ENCODE assay signal across 19 mouse cellular contexts in the genomic region with DNA sequence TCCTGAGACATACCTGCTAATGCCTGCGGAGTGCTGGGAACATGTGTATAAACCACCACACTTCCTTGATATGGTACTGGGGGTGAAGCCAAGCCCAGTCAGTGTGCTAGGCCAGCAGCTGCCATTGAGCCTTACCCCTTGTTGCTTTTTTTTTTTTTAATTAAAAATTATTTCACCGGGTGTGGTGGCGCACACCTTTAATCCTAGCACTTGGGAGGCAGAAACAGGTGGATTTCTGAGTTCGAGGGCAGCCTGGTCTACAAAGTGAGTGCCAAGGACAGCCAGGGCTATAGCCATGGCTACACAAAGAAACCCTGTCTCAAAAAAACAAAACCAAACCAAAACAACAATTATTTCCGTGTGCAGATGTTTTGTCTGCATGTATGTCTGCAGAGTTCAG. TPM values are rescaled to one million over a fixed set of nuclear protein-coding genes. Genes with fewer than 3 reads are reported as not detected.
A peak's percentile ranks its signal among the peaks of the same experiment; 100 is the strongest.
DNase-seq lines count a peak whose midpoint lies in the region; ATAC-seq and TF ChIP-seq lines count a peak whose summit lies in the region.
"Had no signal": no experiment of that assay in that cellular context is flagged by ENCODE, and none has a peak within 500 bp of the region (broad histone marks: within the 10 kb centered on the region; RNA-seq: fewer than 3 reads in every experiment).

No protein-coding gene starts in this region.

- no peak for TF ChIP-seq CTCF in cerebellum, adult 2 months (IDR thresholded peaks at IDR 0.05; ENCODE audit: borderline replicate concordance, insufficient read depth, low read depth, low read length)

- ATAC-seq in heart, embryonic 13.5 days (ENCODE audit: extremely low read depth, insufficient number of reproducible peaks, low FRiP score, low TSS enrichment) = no peak
- no peak for ATAC-seq in megakaryocyte, adult 5-6 weeks (ENCODE audit: poor library complexity, severe bottlenecking)
- ATAC-seq: forebrain, embryonic 16.5 days; intestine, embryonic 16.5 days had no signal

- no peaks in the 10 kb centered on the region for H3K27me3 ChIP-seq in heart, embryonic 13.5 days (replicated peaks)
- no peaks in the 10 kb centered on the region for H3K27me3 ChIP-seq in megakaryocyte, embryonic 14.5 days (replicated peaks)
- no peaks in the 10 kb centered on the region for H3K27me3 ChIP-seq in cerebellum, adult 2 months (ENCODE audit: control insufficient read depth, insufficient read depth, low read length)
- H3K27me3 ChIP-seq: embryonic facial prominence, embryonic 13.5 days had no signal

- 0 out of 2 replicates have a peak overlapping the region, but pooled peaks have one; percentile 97 for H3K27ac ChIP-seq in heart, embryonic 13.5 days (replicated peaks)
- peak overlapping the region; percentile 99 for H3K27ac ChIP-seq in macrophage
- no peak overlapping the region for H3K27ac ChIP-seq in cerebellum, adult 2 months (ENCODE audit: insufficient read depth, low read length)
- H3K27ac ChIP-seq: forebrain, embryonic 12.5 days; hindbrain, embryonic 10.5 days; hindbrain, embryonic 14.5 days had no signal

- H3K4me2 ChIP-seq in heart, embryonic 13.5 days = peak overlapping the region; percentile 93; the same call in 1 of the 2 replicates
- H3K4me2 ChIP-seq: forebrain, embryonic 12.5 days had no signal

- peaks cover 76% of the 10 kb centered on the region for H3K4me1 ChIP-seq in heart, embryonic 13.5 days
- peaks cover 90% of the 10 kb centered on the region for H3K4me1 ChIP-seq in megakaryocyte, embryonic 14.5 days
- peaks cover 3% of the 10 kb centered on the region; the same call in 1 of the 2 replicates for H3K4me1 ChIP-seq in cerebellum, adult 2 months (ENCODE audit: control insufficient read depth, insufficient read depth, low read length)

- no peak overlapping the region for H3K9ac ChIP-seq in heart, embryonic 13.5 days
- H3K9ac ChIP-seq: embryonic facial prominence, embryonic 13.5 days; forebrain, embryonic 12.5 days; hindbrain, embryonic 14.5 days had no signal

- DNase-seq in heart, postnatal 4 days = no peak
- DNase-seq in cerebellum, adult 2 months = no peak
- DNase-seq in adrenal gland, postnatal 10 days = no peak
- DNase-seq: adrenal gland, adult 2 months; cerebellum, adult 11-12 months; cerebellum, adult 9-11 months; cerebellum, postnatal 36 days; gastrocnemius, postnatal 14 days; kidney, adult 2 months had no signal

- H3K4me3 ChIP-seq in heart, embryonic 13.5 days = no peak overlapping the region
- peak overlapping the region; percentile 85 for H3K4me3 ChIP-seq in megakaryocyte, embryonic 14.5 days (replicated peaks)
- H3K4me3 ChIP-seq in macrophage (ENCODE audit: inconsistent target) = no peak overlapping the region; the same call in 1 of the 2 replicates
- no peak overlapping the region for H3K4me3 ChIP-seq in cerebellum, adult 2 months (replicated peaks; ENCODE audit: insufficient read depth, low read depth, low read length)
- H3K4me3 ChIP-seq: forebrain, embryonic 12.5 days had no signal

- 86% methylated on average over 5 of the region's 5 CpGs for whole genome bisulfite sequencing in heart, embryonic 13.5 days
- 94% methylated on average over 5 of the region's 5 CpGs for WGBS in macrophage (ENCODE audit: missing documents)
- 91% methylated on average over 5 of the region's 5 CpGs for WGBS in cerebellum, adult 2 months

- H3K36me3 ChIP-seq in heart, embryonic 13.5 days = peaks cover 59% of the 10 kb centered on the region
- H3K36me3 ChIP-seq in megakaryocyte, embryonic 14.5 days (replicated peaks; ENCODE audit: low read length) = peaks cover 70% of the 10 kb centered on the region
- peaks cover 18% of the 10 kb centered on the region; the same call in 1 of the 2 replicates for H3K36me3 ChIP-seq in macrophage (ENCODE audit: inconsistent target)

- peaks cover 88% of the 10 kb centered on the region for H3K79me2 ChIP-seq in macrophage (ENCODE audit: inconsistent target)

- no peaks in the 10 kb centered on the region for H3K9me3 ChIP-seq in heart, embryonic 13.5 days
- H3K9me3 ChIP-seq in megakaryocyte, embryonic 14.5 days = no peaks in the 10 kb centered on the region
- H3K9me3 ChIP-seq: embryonic facial prominence, embryonic 13.5 days; forebrain, embryonic 12.5 days; hindbrain, embryonic 10.5 days had no signal

- no peak for TF ChIP-seq POLR2A in cerebellum, adult 2 months (IDR thresholded peaks at IDR 0.05; ENCODE audit: borderline replicate concordance, insufficient read depth, low read length)

RNA-seq across cellular contexts. Expression of a gene that starts 20.1 kb away (rescaled TPM):
- 1.9 and 2.8 TPM in 2 replicates for polyA plus RNA-seq in heart, embryonic 13.5 days (2015; fragmentation: Nextera tagmentation; extraction: Ambion mirVana)
- total RNA-seq in heart, postnatal 4 days (2021) = 1 to 10 TPM; 3.6 to 4.3 TPM
- polyA plus RNA-seq in megakaryocyte, embryonic 14.5 days (2012; ENCODE audit: insufficient read depth, low replicate concordance) = 0.87 TPM in 1 of 2 replicates, not detected in the other
- not detected in 2 replicates for total RNA-seq in megakaryocyte, adult 5-6 weeks (2015)
- not detected in 2 replicates for total RNA-seq in megakaryocyte, adult 5-6 weeks (2017)
- not detected for total RNA-seq in macrophage (2018; cell fraction: chromatin; rRNA removed)
- total RNA-seq in macrophage (2018; cell fraction: cytosol; rRNA removed) = not detected
- not detected for total RNA-seq in macrophage (2018; cell fraction: nucleus; rRNA removed)
- polyA plus RNA-seq in macrophage (2018) = not detected in 3 replicates
- 2.3 and 2.8 TPM in 2 replicates for polyA plus RNA-seq in cerebellum, adult 2 months (2012; rRNA removed)
- 1 to 10 TPM in 1 of 2 experiments, under 1 TPM in 1; 0.96 to 2.3 TPM for total RNA-seq in adrenal gland, postnatal 10 days (2021)

RNA-seq across cellular contexts. Expression of a gene that starts 31.8 kb away (rescaled TPM):
- 9.1 and 9.3 TPM in 2 replicates for polyA plus RNA-seq in heart, embryonic 13.5 days (2015; fragmentation: Nextera tagmentation; extraction: Ambion mirVana)
- 10 to 100 TPM; 12.8 to 13.8 TPM for total RNA-seq in heart, postnatal 4 days (2021)
- polyA plus RNA-seq in megakaryocyte, embryonic 14.5 days (2012; ENCODE audit: insufficient read depth, low replicate concordance) = 14.1 and 16.0 TPM in 2 replicates
- 6.2 and 6.5 TPM in 2 replicates for total RNA-seq in megakaryocyte, adult 5-6 weeks (2015)
- 8.9 and 9.4 TPM in 2 replicates for total RNA-seq in megakaryocyte, adult 5-6 weeks (2017)
- 100 to 1,000 TPM in 10 of 26 experiments, 10 to 100 TPM in 16; 14.9 to 367 (median 57.3) TPM for total RNA-seq in macrophage (2018; cell fraction: chromatin; rRNA removed)
- 100 to 1,000 TPM in 3 of 26 experiments, 10 to 100 TPM in 15, 1 to 10 TPM in 8; 8.4 to 139 (median 12.8) TPM for total RNA-seq in macrophage (2018; cell fraction: cytosol; rRNA removed)
- 100 to 1,000 TPM in 9 of 26 experiments, 10 to 100 TPM in 17; 10.4 to 250 (median 62.3) TPM for total RNA-seq in macrophage (2018; cell fraction: nucleus; rRNA removed)
- polyA plus RNA-seq in macrophage (2018) = 5.1 to 8.7 TPM (median 7.9 TPM) in 3 replicates
- polyA plus RNA-seq in cerebellum, adult 2 months (2012; rRNA removed) = 14.0 TPM in 2 replicates
- 10 to 100 TPM; 22.7 to 26.3 TPM for total RNA-seq in adrenal gland, postnatal 10 days (2021)

RNA-seq across cellular contexts. Expression of a gene that starts 44.4 kb away (rescaled TPM):
- 276 and 328 TPM in 2 replicates for polyA plus RNA-seq in heart, embryonic 13.5 days (2015; fragmentation: Nextera tagmentation; extraction: Ambion mirVana)
- 100 to 1,000 TPM; 218 to 233 TPM for total RNA-seq in heart, postnatal 4 days (2021)
- polyA plus RNA-seq in megakaryocyte, embryonic 14.5 days (2012; ENCODE audit: insufficient read depth, low replicate concordance) = 80.4 and 326 TPM in 2 replicates
- 169 and 188 TPM in 2 replicates for total RNA-seq in megakaryocyte, adult 5-6 weeks (2015)
- 99.7 and 113 TPM in 2 replicates for total RNA-seq in megakaryocyte, adult 5-6 weeks (2017)
- total RNA-seq in macrophage (2018; cell fraction: chromatin; rRNA removed) = 10 to 100 TPM in 24 of 26 experiments, 1 to 10 TPM in 2; 5.9 to 54.7 (median 20.9) TPM
- 100 to 1,000 TPM; 149 to 210 (median 177) TPM for total RNA-seq in macrophage (2018; cell fraction: cytosol; rRNA removed)
- 10 to 100 TPM; 15.7 to 76.5 (median 48.7) TPM for total RNA-seq in macrophage (2018; cell fraction: nucleus; rRNA removed)
- polyA plus RNA-seq in macrophage (2018) = 203 to 260 TPM (median 230 TPM) in 3 replicates
- 210 and 226 TPM in 2 replicates for polyA plus RNA-seq in cerebellum, adult 2 months (2012; rRNA removed)
- 100 to 1,000 TPM; 210 to 233 TPM for total RNA-seq in adrenal gland, postnatal 10 days (2021)

RNA-seq across cellular contexts. Expression of a gene that starts 52.1 kb away (rescaled TPM):
- polyA plus RNA-seq in heart, embryonic 13.5 days (2015; fragmentation: Nextera tagmentation; extraction: Ambion mirVana) = 45.4 and 50.3 TPM in 2 replicates
- total RNA-seq in heart, postnatal 4 days (2021) = 10 to 100 TPM; 14.4 to 19.2 TPM
- polyA plus RNA-seq in megakaryocyte, embryonic 14.5 days (2012; ENCODE audit: insufficient read depth, low replicate concordance) = 106 and 208 TPM in 2 replicates
- 11.6 and 13.5 TPM in 2 replicates for total RNA-seq in megakaryocyte, adult 5-6 weeks (2015)
- 4.0 and 4.9 TPM in 2 replicates for total RNA-seq in megakaryocyte, adult 5-6 weeks (2017)
- 10 to 100 TPM in 11 of 26 experiments, 1 to 10 TPM in 15; 1.1 to 27.3 (median 8.8) TPM for total RNA-seq in macrophage (2018; cell fraction: chromatin; rRNA removed)
- total RNA-seq in macrophage (2018; cell fraction: cytosol; rRNA removed) = 1 to 10 TPM; 1.8 to 7.9 (median 4.1) TPM
- 10 to 100 TPM in 7 of 26 experiments, 1 to 10 TPM in 18, under 1 TPM in 1; 0.92 to 27.5 (median 5.8) TPM for total RNA-seq in macrophage (2018; cell fraction: nucleus; rRNA removed)
- polyA plus RNA-seq in macrophage (2018) = 2.2 to 7.5 TPM (median 6.1 TPM) in 3 replicates
- 32.9 and 35.5 TPM in 2 replicates for polyA plus RNA-seq in cerebellum, adult 2 months (2012; rRNA removed)
- total RNA-seq in adrenal gland, postnatal 10 days (2021) = 10 to 100 TPM; 28.0 to 34.4 TPM

RNA-seq across cellular contexts. Expression of a gene that starts 57.2 kb away (rescaled TPM):
- polyA plus RNA-seq in heart, embryonic 13.5 days (2015; fragmentation: Nextera tagmentation; extraction: Ambion mirVana) = 0.82 and 0.88 TPM in 2 replicates
- total RNA-seq in heart, postnatal 4 days (2021) = under 1 TPM; 0.38 to 0.60 TPM
- polyA plus RNA-seq in megakaryocyte, embryonic 14.5 days (2012; ENCODE audit: insufficient read depth, low replicate concordance) = 0.72 TPM in 1 of 2 replicates, not detected in the other
- 0.07 and 0.09 TPM in 2 replicates for total RNA-seq in megakaryocyte, adult 5-6 weeks (2015)
- 0.37 and 1.8 TPM in 2 replicates for total RNA-seq in megakaryocyte, adult 5-6 weeks (2017)
- 1 to 10 TPM in 1 of 26 experiments, under 1 TPM in 11, not detected in 14; 0.33 to 1.3 (median 0.48) TPM for total RNA-seq in macrophage (2018; cell fraction: chromatin; rRNA removed)
- total RNA-seq in macrophage (2018; cell fraction: cytosol; rRNA removed) = under 1 TPM in 23 of 26 experiments, not detected in 3; 0.03 to 0.29 (median 0.12) TPM
- under 1 TPM in 8 of 26 experiments, not detected in 18; 0.18 to 0.61 (median 0.39) TPM for total RNA-seq in macrophage (2018; cell fraction: nucleus; rRNA removed)
- 0.41 to 0.82 TPM (median 0.47 TPM) in 3 replicates for polyA plus RNA-seq in macrophage (2018)
- 2.7 and 3.2 TPM in 2 replicates for polyA plus RNA-seq in cerebellum, adult 2 months (2012; rRNA removed)
- total RNA-seq in adrenal gland, postnatal 10 days (2021) = under 1 TPM; 0.36 to 0.79 TPM
